Mouse (Mus musculus) testis, postnatal 10 days (tissue): ENCODE measurements around the gene Tpd52l2.

Experiments used
- DNase-seq: peaks from one replicate; pipeline ENCODE4 v3.0.0; 2021; ENCODE audit warnings: low spot score

Tpd52l2 gene

DNA sequence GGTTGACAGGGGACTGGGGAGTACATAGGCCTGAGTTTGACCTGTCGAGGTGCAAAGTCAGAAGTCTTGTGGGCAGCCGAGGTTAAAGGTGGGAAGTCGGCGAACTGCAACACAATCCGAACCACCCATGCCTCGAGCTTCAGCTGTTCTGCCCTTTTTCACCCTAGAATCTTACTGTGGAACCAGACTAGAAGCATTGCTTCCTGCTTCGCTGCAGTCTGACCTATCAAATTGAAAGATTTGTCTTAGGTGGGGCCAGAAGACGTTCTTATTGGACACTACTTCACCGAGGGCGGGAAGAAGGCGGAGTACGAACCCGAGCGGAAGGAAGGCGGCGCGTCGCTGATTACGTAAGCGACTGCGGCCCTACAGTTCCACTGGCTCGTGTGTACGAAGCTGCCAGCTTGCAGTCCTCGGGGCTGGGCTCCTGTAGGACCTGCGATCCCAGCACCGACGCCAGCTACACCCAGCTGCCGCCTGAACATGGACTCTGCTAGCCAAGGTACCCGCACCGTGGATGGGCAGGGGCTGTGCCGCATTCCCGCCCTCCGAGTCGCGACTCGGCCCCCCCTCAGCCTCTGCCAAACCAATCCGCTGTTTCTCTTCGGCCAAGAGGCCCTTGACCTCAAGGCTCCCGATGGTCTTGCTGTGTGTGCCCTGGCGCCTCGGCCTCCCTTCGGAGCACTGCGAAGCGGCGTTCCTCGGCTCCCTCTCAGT, at the start of gene Tpd52l2:
Tpd52l2 (plus strand) TSS at position 312 of the 717 bp plus-strand sequence.
- peak; percentile 90 for DNase-seq

GRCm38 (mm10) chr2:181452181-181452580, 44.8 kb upstream of the Tpd52l2 start:
- DNase-seq, result peak; percentile 27

- DNase-seq, result peak; percentile 53
Observed at GRCm38 (mm10) chr2:181453274-181453673, 43.7 kb upstream of the Tpd52l2 start.

GRCm38 (mm10) chr2:181455899-181456298, 41.0 kb upstream of the Tpd52l2 start:
- DNase-seq, result peak; percentile 33

GRCm38 (mm10) chr2:181457831-181458230, 39.1 kb upstream of the Tpd52l2 start:
- peak; percentile 48 for DNase-seq

- peak; percentile 73 for DNase-seq
Observed at GRCm38 (mm10) chr2:181458411-181459152, 38.4 kb upstream of the Tpd52l2 start.

GRCm38 (mm10) chr2:181459153-181459672, 37.7 kb upstream of the Tpd52l2 start, which contains the start of gene Zbtb46:
Gene Zbtb46 (minus strand): TSS chr2:181459426.
- DNase-seq, result peak; percentile 97

- DNase-seq, result peak; percentile 85
Observed at GRCm38 (mm10) chr2:181459673-181460621, 37.0 kb upstream of the Tpd52l2 start.

DNA sequence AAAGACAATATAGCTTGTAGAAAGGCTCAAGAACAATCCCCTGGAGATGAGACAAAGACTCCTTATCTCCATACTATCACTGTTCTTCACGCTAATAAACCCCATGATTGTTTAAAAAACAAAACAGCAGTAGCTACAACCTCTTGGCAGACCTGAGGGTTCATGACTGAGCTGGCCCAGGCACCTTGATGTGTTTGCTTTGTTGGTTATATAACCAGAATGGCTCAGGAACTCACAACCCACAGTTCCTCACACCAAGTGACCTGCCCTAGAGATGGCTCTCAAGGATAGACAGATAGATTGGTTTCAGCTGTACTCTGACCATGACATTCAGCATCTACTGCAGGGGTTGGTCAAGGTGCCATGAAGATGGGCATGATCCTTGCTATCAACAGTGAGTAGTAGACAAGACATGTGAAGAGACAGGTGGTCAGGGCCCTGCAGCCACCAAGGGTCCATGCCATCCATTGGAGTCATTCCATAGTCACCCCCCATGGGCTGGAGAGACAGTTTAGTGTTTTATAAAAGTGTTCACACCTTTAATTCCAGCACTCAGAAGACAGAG, 35.3 kb upstream of the Tpd52l2 start:
- DNase-seq, result peak; percentile 30

- DNase-seq, result peak; percentile 38
Observed at GRCm38 (mm10) chr2:181462604-181463003, 34.3 kb upstream of the Tpd52l2 start.

GRCm38 (mm10) chr2:181463008-181463738, 33.8 kb upstream of the Tpd52l2 start:
- DNase-seq, result peak; percentile 84

DNA sequence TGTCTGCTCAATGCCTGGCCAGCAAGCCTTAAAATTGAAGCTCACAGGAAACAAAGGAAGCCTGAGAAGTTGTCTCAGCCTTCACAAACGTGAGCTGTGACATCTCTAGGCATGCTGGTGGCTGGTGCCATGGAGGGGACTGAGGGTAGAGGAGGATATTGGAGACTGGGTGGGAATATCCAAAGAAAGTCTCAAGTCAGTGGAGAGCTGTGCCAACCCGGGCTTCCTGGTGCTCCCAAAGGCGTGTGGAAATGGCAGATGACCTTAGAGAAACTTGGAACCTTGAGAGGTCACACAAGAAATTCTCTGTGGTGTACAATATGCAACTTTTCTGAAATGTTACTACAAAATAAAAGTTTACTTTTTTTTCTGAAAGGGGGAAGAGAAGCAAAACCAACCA, 31.5 kb upstream of the Tpd52l2 start:
- no peak for DNase-seq

- no peak for DNase-seq
Observed at GRCm38 (mm10) chr2:181470285-181470684, 26.7 kb upstream of the Tpd52l2 start.

- no peak for DNase-seq
Observed at GRCm38 (mm10) chr2:181471246-181471645, 25.7 kb upstream of the Tpd52l2 start.

- no peak for DNase-seq
Observed at GRCm38 (mm10) chr2:181472256-181472827, 24.6 kb upstream of the Tpd52l2 start.

DNA sequence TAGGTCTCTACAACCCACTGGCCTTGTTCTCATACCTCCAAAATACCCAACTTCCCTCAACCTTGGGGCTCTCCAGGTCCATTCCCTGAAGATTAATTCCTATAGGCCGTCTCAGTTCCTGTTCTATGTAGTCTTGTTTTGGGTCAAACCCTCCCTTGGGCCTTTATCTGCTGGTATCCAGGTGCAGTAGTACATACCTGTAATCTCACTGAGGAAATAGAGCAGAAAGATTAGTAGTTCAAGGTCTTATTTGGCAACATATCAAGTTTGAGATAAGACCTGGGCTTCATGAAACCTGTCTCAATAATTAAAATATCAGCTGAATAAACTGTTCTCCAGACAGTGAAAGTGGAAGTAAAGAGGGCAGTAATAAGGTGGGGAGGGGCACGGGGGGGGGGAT, 13.8 kb upstream of the Tpd52l2 start:
- no peak for DNase-seq

DNA sequence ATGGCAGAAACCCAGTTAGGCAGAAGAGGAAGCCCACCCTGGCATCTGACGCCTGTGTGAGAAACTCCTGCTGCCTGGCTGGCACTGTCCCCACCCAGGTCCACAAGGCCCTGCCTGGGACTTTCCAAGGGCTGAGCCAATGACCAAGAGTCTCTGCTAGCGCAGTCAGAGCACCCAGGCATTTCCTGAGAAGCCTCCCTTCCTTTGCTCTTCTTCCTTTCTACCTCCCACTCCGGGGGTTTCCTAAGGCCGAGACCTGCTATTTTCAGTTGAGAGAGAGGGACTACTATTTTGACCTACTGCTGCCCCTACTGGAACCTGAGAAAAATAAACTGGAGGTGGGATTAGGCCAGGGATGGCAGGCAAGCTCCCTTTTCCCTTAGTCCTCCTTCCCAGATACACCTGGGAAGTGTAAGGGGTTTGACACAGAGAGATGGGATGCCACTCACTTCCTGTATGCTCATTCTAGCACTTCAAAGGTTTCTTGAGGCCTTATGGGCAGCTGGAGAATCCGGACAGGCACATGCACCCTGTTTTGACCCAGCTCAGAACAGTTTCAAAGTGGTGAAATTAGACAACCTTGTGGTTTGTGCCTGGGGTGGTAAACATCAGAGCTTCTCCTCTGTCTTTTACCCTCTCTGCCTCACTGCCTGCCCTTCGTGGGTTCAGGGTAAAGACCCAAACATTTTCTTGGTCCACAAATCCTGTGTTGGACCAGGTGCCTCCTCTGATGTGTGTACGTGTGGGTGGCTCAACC, 13.2 kb upstream of the Tpd52l2 start:
- DNase-seq, result peak; percentile 60

DNA sequence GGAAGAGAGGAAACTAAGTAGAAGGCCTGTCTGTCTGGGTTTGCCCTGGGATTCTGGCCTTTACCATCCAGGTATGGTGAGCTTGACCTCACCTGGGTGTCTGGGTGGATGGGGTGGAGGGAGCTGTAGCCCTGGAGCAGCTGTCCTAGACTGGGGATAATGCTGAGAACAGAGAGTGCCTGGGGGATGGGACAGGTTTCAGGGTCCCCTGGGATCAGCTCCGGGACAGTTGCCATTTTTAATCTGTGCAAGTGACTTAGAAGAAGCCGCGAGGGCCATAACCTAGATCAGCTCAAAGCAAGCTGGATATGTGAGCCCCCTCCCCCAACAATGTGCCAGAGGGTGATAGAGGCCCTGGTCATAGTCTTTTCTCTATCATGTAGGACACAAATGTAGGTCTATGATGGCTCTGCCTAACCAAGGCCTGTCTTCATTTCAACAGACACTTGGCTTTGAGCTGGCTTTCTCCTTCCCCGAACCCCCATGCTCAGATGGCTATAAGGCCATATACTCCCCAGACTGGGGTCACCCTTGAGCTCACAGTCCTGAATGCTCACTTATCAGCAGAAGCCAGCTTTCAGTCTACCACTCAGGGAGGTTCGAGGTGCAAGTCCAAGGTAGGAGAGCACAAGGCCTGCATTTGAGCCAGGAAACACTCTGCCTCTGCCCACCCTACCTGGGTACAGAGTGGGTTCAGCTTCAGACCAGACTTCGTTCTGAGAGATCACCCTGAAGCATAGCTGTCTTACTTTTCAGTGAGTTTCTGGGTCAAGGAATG, 12.3 kb upstream of the Tpd52l2 start:
- DNase-seq, result peak; percentile 53

DNA sequence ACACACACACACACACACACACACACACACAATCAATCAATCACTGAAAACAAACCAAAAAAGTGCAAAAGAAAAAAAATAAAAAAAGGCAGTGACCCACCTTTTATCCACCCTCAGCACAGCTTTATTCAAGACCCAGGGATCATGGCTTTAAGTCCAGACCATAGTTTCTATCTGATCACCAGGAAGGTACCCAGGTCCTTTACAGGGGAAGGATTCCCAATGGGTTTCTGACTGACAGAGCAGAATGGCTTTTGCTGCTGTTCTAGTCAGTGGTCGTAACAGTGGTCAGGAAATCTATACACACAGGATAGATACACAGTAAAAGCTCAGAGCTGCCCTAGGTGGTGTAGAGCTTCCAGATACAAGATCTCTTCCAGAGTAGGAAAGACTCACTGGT, 11.2 kb upstream of the Tpd52l2 start:
- DNase-seq, result no peak
